Mouse (Mus musculus): ENCODE data around the gene Eps8l1. TPM values are rescaled to one million over a fixed set of nuclear protein-coding genes. Genes with fewer than 3 reads are reported as not detected.
"Not testable (repeated sequence)": the region's sequence is repeated elsewhere in the genome, so short reads cannot be mapped to it uniquely, and the experiment has no call there.

Eps8l1 gene
- polyA plus RNA-seq, 1 experiment from 2014 or later, result 3.0 TPM

GRCm38 (mm10) chr7:4523205-4524130 is 63.0 kb downstream of the Eps8l1 start:
- Histone ChIP-seq H3K36me3 (peaks cover 19% of the 10 kb centered on the region), H3K4me2 (peak overlapping the region; percentile 77), H3K27ac (ENCODE audit: poor library complexity, severe bottlenecking) (peak overlapping the region; percentile 94), H3K9me3 (replicated peaks) (no peaks in the 10 kb centered on the region), H3K4me1 (replicated peaks) (peaks cover 52% of the 10 kb centered on the region), H3K27me3 (replicated peaks) (peaks cover 15% of the 10 kb centered on the region), H3K4me3 (peak overlapping the region; percentile 61; the same call in 1 of the 2 replicates), H3K9ac (0 out of 2 replicates have a peak overlapping the region, but pooled peaks have one; percentile 40)
- WGBS, result 77% methylated on average over 33 of the region's 33 CpGs
- ATAC-seq (ENCODE audit: insufficient number of reproducible peaks, low FRiP score), result no peak

DNA sequence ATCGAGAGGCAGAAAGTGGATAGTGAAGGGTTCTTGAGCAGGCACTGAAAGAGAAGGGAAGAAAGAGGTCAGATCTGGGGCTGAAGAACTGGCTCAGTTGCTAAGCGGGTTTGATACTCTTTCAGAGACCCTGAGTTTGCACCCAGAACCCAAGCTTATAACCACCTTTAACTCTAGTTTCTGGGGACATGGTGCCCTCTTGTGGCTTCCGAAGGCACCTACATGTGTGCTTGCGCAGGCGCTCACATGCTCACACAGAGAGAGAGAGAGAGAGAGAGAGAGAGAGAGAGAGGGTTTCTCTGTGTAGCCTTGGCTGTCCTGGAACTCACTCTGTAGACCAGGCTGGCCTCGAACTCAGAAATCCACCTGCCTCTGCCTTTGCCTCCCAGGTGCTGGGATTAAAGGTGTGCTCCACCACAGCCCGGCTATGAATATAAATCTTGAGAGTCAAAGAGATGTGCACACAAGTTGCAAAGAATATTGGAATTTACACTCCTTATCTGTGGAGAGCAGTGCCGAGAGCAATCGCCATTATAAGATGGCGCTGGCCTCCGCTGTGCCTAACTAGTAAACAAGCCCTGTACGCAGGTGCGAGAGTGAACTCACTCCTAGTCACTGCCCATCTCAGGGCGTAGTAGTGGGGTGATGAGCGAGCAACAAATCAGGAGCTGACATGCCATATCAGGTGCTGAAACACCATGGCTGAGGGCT is 63.9 kb downstream of the Eps8l1 start, which contains the start of gene Tnni3:
TSS of gene Tnni3 (minus strand) at position 18 of the 711 bp plus-strand sequence.
- H3K4me2 ChIP-seq, result peak within 1 kb of the TSS; percentile 77
- H3K9ac ChIP-seq, result 0 out of 2 replicates have a peak within 1 kb of the TSS, but pooled peaks have one; percentile 40
- H3K4me1 ChIP-seq (replicated peaks), result peaks cover 43% of the 10 kb centered on the region
- peaks cover 11% of the 10 kb centered on the region for H3K36me3 ChIP-seq
- not testable (repeated sequence) for ATAC-seq (ENCODE audit: insufficient number of reproducible peaks, low FRiP score); H3K9me3 ChIP-seq (replicated peaks)
- H3K4me3 ChIP-seq, result peak within 1 kb of the TSS; percentile 61; the same call in 1 of the 2 replicates
- H3K27me3 ChIP-seq (replicated peaks), result peaks cover 20% of the 10 kb centered on the region
- 68% methylated on average over 15 of the region's 15 CpGs for WGBS
- peak within 1 kb of the TSS; percentile 94 for H3K27ac ChIP-seq (ENCODE audit: poor library complexity, severe bottlenecking)

DNA sequence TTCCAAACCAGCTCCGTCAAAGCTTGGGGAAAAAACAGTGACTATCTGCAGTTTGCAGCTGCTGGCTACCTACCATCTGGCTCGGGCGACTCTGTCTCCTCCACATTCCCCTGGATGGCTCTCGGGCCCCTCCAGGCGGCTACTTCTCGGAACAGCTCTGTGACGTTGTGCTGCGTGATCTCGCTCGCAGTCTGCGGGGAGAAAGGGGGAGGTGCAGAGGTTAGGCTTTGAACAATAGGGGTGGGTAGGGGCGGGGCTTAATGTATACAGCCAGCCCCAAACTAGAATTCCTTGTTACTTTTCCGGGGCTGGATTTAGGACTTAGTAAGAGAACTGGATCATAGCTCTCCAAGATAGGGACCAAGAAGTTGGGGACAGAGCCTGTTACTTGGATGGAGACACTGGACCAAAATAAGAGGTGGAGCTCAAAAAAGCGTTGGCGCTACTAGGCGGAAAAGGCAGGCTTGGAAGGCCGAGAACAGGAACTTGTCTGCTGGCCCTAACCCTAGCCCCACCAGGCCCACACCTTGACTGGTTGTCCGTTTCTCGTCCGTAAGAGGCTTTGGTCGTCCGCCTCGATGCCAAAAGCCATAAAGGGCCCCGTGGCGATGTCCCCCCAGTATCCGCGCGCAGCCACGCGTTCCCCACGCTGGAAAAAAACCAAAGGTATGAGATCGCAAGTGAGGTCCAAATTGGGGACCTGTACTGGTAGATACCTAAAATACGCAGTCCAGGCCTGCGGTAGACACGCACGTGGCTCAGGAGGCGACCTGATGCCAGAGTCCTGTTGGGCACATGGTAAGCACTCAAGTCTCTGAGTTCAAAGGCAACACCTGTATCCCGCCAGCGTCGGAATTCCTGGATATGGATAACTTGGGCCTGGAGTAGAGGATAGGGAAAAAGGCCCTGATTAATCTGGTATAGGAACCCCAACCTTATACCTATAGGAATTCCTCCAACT is 66.1 kb downstream of the Eps8l1 start:
- Histone ChIP-seq H3K27ac (ENCODE audit: poor library complexity, severe bottlenecking) (no peak overlapping the region), H3K4me1 (replicated peaks) (peaks cover 26% of the 10 kb centered on the region), H3K4me3 (peak overlapping the region; percentile 38), H3K36me3 (no peaks in the 10 kb centered on the region), H3K4me2 (peak overlapping the region; percentile 69), H3K27me3 (replicated peaks) (peaks cover 30% of the 10 kb centered on the region), H3K9me3 (replicated peaks) (no peaks in the 10 kb centered on the region), H3K9ac (peak overlapping the region; percentile 62)
- 21% methylated on average over 40 of the region's 40 CpGs for WGBS
- peak; percentile 86 for ATAC-seq (ENCODE audit: insufficient number of reproducible peaks, low FRiP score)

DNA sequence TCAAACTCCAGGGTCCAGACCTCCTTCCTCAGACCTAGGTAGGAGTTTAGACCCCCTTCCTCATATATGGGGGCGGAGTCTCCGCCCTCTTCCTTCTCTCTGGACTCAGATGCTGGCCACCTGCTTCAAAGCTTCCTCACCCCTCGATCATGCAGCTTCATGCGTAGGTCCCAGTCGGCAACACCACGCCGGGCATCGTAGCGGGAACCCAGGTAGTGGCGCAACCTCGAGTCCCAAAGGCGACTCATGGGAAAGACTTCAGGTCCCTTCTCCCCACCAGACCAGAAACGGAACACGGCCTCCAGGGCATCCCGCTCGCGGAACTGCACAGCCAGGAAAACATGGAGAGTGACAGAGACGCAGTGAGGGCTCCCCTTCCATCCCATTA is 66.8 kb downstream of the Eps8l1 start:
- Histone ChIP-seq H3K36me3 (no peaks in the 10 kb centered on the region), H3K27me3 (replicated peaks) (peaks cover 30% of the 10 kb centered on the region), H3K27ac (ENCODE audit: poor library complexity, severe bottlenecking) (no peak overlapping the region), H3K4me1 (replicated peaks) (peaks cover 33% of the 10 kb centered on the region), H3K9me3 (replicated peaks) (no peaks in the 10 kb centered on the region), H3K4me2 (peak overlapping the region; percentile 69), H3K4me3 (0 out of 2 replicates have a peak overlapping the region, but pooled peaks have one; percentile 38), H3K9ac (no peak overlapping the region)
- 49% methylated on average over 18 of the region's 18 CpGs for WGBS
- ATAC-seq (ENCODE audit: insufficient number of reproducible peaks, low FRiP score), result no peak

Small RNA genes within 50 kb of the gene (microRNA-seq; reads per million reads assigned to microRNA genes)
- not detected for gene Gm24605

Other genes with a start within 250 kb of the Eps8l1 start
- gene Lilra5, start 222.9 kb upstream of the Eps8l1 start, polyA plus RNA-seq (2016; fragmentation: Nextera tagmentation; extraction: Ambion mirVana), result 0.08 TPM in 1 of 2 replicates, not detected in the other
- not detected in 2 replicates for gene Ncr1, start 123.0 kb upstream of the Eps8l1 start, polyA plus RNA-seq (2016; fragmentation: Nextera tagmentation; extraction: Ambion mirVana)
- 0.47 and 1.3 TPM in 2 replicates for gene Gp6, start 62.9 kb upstream of the Eps8l1 start, polyA plus RNA-seq (2016; fragmentation: Nextera tagmentation; extraction: Ambion mirVana)
- 27.5 and 27.6 TPM in 2 replicates for gene Rdh13, start 15.0 kb upstream of the Eps8l1 start, polyA plus RNA-seq (2016; fragmentation: Nextera tagmentation; extraction: Ambion mirVana)
- 50.2 and 53.9 TPM in 2 replicates for gene Ppp1r12c, start 41.0 kb downstream of the Eps8l1 start, polyA plus RNA-seq (2016; fragmentation: Nextera tagmentation; extraction: Ambion mirVana)
- 543 and 550 TPM in 2 replicates for gene Tnnt1, start 55.7 kb downstream of the Eps8l1 start, polyA plus RNA-seq (2016; fragmentation: Nextera tagmentation; extraction: Ambion mirVana)
- 1,739 and 1,749 TPM in 2 replicates for gene Tnni3, start 63.6 kb downstream of the Eps8l1 start, polyA plus RNA-seq (2016; fragmentation: Nextera tagmentation; extraction: Ambion mirVana)
- gene Dnaaf3, start 71.8 kb downstream of the Eps8l1 start, polyA plus RNA-seq (2016; fragmentation: Nextera tagmentation; extraction: Ambion mirVana), result 0.54 and 0.83 TPM in 2 replicates
- gene Syt5, start 86.9 kb downstream of the Eps8l1 start, polyA plus RNA-seq (2016; fragmentation: Nextera tagmentation; extraction: Ambion mirVana), result 1.4 and 1.6 TPM in 2 replicates
- not detected in 2 replicates for gene Ptprh, start 143.4 kb downstream of the Eps8l1 start, polyA plus RNA-seq (2016; fragmentation: Nextera tagmentation; extraction: Ambion mirVana)
- 3.2 and 3.7 TPM in 2 replicates for gene Tmem86b, start 170.7 kb downstream of the Eps8l1 start, polyA plus RNA-seq (2016; fragmentation: Nextera tagmentation; extraction: Ambion mirVana)
- 9.8 and 10.2 TPM in 2 replicates for gene Ppp6r1, start 198.3 kb downstream of the Eps8l1 start, polyA plus RNA-seq (2016; fragmentation: Nextera tagmentation; extraction: Ambion mirVana)
- gene Hspbp1, start 224.4 kb downstream of the Eps8l1 start, polyA plus RNA-seq (2016; fragmentation: Nextera tagmentation; extraction: Ambion mirVana), result 78.2 and 84.7 TPM in 2 replicates
- gene Brsk1, start 229.9 kb downstream of the Eps8l1 start, polyA plus RNA-seq (2016; fragmentation: Nextera tagmentation; extraction: Ambion mirVana), result 1.0 and 1.7 TPM in 2 replicates

Measured in heart, embryonic 12.5 days (tissue).